Mouse (Mus musculus): Measurements from ENCODE around the gene Tmeff1.

DNA sequence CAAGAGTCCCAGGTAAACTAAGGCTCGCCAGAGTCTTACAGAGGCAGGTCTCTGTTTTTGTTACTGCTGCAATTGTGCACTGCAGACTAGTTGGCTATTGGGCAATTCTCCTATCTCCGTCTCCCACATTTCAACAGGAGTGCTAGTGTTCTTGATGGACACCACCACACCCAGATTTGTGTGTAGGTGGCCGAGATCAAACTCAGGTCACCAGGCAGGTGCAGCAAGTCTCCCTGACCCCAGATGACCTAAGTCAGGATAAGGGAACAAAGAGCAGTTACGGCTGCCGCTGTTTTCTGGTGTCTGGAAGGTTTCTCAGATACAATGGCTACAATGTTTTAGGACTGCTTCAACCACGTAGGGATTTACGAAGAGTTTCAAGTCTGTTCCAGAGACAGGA lies 95.2 kb downstream of the Tmeff1 start:
- no peak for TF ChIP-seq CTCF (conservative IDR thresholded peaks at IDR 0.05; ENCODE audit: low read length)
- no peak for TF ChIP-seq POU5F1 (IDR thresholded peaks at IDR 0.05; ENCODE audit: borderline replicate concordance, low read length)
